Mouse (Mus musculus) layer of hippocampus, postnatal 25 days (tissue): Measurements from ENCODE around the gene Rasgef1b. TPM values are rescaled to one million over a fixed set of nuclear protein-coding genes. Genes with fewer than 3 reads are reported as not detected.

Experiments
- DNase-seq, 2 experiments: peaks; one replicate each; pipeline ENCODE4 v3.0.0; 2022; ENCODE audit warnings: mixed read lengths in 2 of 2, low spot score in 1 of 2; ENCODE audit errors: extremely low spot score in 1 of 2
- total RNA-seq, 2 experiments: library from RNA; stranded (reverse); gene quantifications; 2 replicates each; pipeline ENCODE4 v1.2.3; 2021

Rasgef1b gene
- total RNA-seq, 2 experiments from 2014 or later = 15.9 to 17.6 TPM

DNA sequence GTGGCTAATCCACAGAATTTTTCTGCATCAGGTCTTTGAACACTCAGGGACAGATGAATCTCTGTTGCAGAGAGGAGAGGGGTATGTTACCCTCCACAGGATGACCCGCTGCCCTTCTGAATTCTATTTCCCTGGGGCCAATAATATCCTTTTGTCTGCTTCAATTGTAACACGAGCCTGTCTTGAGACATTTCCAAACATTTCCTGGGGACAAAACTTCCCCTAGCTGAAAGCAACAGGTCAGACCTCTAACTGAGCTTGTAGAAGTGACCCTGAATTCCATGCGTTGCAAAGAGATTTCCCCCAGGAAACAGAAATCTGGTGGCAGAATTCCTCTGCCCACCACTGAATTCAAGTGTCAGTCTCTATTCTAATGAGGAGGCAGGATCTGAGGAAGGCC lies 169.1 kb downstream of the Rasgef1b start:
- no peak for DNase-seq

DNA sequence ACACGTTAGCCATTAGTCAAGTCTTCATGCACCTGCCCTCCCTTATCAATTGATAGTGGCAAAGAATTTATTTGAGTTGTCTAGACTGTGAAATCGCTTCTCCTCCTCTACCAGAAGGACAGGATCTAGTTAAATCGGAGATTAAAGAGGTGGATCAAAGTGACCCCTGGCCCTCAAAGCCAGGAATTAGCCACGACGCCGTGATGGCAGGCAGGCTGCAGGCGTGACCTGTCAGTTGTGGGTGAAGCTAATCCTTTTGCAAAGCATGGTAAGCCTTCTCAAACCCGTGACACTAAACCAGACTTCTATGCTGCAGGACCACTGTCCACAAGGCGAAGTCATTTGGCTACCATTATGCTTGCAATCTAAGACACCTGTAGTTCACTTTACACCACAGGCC lies 170.6 kb downstream of the Rasgef1b start:
- no peak for DNase-seq

DNA sequence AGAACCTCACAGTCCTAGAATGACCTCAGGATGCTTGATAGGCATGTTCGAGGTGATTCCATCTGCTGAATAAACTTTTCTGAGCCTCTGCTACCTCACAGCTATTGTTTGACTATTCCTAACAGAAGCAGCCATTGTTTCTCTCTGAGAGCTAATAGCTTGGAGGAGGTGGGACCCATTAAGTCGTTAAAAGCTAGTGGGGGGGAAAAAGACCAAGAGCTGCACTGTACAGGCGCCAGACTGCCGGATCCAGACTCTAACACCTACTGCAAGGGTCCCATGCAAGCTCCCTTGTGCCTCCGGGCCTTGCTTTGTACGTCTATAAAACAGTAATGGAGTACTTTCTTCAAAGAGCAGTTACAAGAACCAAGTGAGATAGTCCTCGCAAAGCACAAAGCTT lies 176.2 kb downstream of the Rasgef1b start:
- DNase-seq = no peak

DNA sequence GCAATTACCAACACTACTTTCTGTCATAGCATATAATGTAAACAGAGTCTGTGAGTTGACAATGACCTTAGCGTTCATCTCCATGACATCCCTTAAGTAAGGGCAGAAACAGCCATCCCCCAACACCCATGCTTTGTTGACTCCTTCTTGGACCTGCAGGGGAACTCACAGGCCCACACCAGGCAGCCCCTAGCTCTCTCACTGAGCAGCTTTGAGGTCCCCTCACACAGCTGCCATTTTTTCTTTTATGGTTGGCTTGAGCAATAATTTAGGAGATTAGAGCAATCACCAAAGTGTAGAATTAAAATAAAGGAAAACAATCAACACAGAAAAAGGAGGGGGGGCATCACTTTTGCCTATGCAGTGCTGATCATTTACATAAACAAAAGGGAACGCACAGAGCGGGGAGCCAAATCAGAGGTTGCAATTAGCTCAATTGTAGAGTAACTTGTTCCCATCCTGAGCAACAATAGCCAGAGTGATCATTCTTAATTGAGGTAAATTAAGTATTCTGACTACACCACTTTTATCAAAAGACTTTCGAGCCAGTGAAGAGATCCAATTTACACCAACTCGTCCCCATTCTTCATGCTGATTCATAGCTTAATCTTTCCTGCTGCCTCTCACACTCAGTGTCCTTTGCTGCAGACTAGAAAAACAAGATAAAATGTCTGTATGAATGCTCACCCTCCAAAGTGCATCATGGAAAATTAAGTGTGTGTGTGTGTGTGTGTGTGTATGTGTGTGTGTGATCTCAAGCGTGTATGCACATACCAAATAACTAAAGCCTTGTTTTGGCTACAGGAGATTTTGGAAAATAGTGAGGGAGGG lies 184.0 kb downstream of the Rasgef1b start:
- no peak for DNase-seq

DNA sequence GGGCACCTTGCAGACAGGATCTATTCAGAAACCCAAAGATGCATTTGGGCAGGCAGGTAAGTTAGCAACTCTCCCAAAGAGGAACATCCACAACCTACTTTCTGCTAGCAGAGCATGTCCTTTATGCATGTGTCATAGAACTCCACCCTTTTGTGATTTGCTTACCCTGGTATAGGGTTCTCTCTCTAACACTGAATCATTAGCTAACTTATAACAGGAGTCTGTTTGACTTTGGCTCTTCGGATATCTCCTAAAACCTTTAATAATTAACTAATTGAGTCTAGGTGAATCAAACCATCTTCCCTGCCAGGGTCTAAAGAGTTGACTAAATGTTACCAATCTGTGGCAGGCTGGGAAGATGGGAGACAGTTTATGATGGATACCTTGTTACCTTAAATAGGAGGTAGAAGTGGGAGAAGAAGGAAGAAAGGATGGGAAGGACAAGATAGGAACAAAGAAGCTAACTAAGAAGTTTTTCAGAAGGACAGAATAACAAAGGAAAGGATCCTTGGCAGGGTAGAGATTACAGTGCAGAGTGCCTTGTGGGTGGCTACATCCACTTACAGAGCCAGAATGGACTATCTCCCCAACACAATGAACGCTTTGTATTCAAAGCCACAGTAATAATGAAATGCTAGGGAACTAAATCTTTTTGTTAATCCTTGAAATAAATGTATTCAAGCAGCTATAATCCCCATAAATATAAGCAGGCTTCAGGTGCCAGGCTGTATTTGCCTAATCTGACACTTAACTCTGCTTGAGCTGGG lies 186.7 kb downstream of the Rasgef1b start:
- no peak for DNase-seq

DNA sequence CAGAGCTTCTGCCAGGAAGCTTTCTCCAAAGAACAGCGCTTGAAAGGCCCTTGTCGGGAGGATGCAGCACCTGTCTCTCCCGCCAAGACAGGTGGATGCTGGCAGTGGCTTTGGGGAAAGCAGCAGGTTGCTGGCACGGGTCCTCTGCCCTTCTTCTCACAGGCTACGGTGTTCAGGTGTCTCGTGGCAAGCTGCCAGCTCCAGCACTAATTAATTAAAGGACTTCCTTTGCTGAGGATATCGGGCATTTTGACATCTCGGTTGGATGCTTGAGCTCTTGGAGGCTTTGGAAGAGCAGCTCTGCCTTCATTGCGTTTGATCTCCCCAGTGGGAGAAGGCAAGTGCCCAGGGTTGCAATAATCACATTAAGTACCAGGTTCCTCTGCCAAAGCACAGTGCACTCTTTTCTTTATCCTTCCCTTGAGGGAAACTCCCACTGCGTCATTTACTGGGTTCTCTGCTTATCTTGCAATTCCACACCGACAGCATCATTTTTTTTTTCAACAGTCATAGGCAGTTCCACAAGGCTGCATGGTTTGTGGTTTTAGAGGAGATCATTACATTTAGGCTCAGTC lies 187.5 kb downstream of the Rasgef1b start:
- no peak for DNase-seq

DNA sequence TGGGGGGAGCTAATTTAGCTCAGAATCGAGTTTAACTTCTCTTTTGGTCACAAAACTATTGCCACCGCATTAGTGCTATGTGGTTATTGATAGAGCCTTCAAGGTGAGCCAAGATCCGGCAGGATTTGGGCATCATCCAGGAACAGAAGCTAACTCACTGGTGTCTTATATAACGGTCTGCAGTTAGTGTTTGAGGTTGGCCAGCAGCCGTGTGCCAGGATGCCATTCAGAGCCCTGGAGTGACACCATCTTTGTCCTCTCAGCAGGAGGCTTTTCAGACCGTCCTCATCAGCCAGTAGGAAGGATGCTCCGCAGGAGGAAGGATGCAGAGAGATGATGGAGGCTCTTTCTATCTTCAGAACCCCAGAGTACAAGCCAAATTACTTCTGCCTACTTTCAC lies 195.4 kb downstream of the Rasgef1b start:
- no peak for DNase-seq

DNA sequence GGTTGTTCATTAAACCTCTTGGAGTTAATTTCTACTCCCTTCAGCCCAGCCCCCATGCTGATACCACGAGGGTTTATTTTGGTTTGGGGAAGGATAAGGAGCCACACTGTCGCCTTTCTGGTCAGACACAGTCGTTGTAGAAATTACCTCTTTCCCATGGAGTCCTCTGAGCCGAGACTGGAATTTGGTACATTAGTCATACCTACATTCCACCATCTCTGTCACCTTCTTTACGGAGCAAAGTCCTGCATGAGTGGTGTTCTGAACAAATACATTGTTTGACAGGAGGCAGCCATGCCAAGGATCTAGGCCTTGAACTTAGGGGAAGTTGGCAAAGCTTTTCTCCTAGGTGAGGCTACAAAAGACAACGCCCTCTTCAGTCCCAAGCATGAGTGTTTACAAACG lies 202.1 kb downstream of the Rasgef1b start:
- DNase-seq = no peak

DNA sequence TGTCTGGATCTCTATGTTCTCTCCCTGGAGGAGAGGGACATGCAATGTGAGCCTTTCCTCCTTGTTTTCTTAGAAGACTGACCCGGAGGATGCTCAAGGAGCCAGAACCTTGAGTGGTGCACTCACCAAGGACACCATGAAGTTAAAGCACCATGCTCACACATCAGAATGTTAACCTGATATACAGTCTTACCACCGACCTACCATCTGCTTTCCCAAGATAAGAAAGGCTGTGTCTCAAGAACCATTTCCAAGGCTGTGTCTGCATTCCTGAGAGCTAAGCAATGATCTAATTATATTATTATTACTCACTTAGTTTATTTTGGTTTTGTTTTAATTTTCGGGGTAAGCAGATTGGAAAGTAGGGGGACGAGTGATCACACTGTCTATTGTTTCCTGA lies 203.2 kb downstream of the Rasgef1b start:
- no peak for DNase-seq

DNA sequence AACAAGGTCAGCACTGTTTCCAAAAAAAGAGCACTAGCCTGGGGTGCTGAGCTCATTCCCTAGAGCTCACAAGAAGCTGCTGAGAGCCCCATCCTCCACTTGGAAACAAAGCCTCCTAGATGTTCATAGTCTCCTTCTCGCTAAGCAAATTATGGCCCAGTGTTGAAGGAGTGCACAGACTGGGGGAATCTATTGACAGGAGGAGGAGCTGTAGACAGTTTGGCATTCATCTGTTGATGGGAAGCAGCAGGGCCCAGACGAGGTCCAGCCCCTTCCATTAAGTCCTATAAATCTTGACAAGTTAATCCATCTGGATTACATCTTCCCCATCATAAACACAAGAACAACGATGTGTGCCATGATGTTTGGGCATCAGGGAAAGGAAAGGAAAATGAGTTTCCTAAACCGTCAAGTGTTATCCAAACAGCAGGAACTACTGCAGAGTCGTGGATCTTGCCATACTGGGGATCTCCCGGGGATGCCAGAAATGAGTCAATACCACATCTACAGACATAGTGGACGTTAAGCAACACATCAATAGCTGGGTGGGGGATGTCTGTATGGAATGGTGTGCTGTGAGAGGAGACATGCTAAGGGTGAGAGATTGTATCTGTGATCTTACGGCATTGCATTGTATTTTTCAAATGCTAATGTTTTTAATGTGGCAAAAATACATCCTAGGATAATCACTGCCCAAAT lies 206.1 kb downstream of the Rasgef1b start:
- DNase-seq = no peak

DNA sequence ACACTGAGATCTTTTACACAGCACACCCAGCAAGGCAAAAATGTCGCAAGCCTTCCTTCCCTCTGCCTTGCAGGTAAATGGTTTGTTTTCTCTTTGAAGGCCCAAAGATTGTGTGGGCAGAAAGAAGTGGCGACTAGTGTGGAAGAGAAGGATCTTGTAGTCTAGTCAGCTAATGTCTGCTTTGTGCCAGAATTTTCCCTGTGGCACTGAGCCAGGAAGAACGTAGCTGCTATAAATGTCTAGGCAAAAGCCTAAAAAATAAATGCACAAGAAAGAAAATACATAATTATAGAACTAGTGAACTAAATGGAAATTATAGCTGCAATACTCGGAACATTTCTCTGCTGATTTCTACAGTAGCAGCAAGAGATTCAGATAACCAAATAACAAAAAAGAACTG lies 207.5 kb downstream of the Rasgef1b start:
- peak in 1 of 2 experiments; percentile 45 for DNase-seq

DNA sequence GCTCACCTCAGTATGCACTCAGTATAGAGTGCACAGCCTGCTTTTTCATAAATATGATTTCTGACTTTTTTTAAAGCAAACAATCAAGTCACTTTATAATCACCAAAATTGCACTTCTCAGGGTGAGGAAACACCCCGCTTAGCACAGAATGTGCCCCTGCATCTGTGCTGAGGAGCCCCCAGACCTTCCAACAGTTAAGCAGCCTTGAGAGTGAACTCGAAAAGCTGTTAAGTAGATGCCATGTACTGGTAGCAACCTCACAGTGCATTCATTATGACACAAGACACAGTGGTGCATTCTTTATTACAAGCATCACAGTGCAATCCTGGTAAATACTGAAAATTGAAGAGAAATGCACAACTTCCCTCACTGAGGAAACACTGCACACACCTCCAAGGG lies 209.3 kb downstream of the Rasgef1b start:
- DNase-seq = no peak

DNA sequence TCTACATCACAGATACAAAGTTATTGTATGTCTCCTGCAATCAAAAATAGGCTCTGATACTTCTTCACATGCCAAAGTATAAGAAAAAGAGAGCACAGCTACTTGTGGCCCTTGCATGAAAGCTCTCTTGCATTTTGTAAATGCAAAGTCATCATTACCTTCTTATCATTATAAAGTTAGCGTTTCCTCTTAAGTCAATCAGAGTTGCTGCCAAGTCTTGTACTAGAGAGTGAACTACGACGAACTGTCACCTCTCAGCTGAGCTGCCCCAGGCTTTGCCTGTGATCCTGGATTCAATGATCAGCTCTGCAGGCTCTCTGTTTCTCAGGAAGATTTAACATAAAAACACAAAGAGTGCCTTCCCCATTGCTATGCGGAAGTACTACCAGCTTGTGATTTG lies 209.8 kb downstream of the Rasgef1b start:
- DNase-seq = no peak

DNA sequence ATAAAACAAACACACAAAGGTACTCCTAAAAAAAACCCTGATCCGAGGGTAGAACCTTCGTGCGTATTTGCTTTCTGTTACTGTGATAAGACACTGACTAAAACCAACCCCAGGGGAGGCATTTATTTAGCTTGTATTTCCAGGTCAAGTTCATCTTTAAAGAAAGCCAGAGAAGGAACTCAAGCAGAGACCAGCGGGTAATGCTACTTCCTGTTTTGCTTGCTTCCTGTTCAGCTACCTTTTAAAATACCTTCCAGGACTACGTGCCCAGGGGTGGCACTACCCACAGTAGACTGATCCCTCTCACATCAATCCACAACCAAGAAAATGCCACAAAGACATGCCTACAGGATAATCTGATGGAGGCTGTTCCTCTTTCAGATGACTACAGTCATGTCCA lies 212.7 kb downstream of the Rasgef1b start:
- no peak for DNase-seq

DNA sequence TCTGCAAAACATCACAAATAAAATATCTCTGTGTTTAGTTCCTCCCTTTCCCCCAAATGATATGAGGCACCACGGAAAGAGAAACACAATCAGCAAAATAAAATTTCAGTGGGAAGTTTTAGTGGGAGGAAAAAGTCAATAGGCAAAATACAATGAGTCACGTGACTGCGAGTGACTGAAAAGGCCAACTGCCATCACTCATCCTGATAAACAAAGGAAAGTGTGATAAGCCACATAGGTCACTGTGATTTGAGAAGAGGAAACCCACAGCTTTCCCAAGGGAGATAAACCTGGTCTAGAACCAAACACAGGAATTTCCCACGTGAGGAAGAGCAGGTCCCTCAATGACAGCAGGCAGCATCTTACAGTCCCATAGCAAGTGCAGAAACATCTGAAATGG lies 213.1 kb downstream of the Rasgef1b start:
- DNase-seq = no peak

DNA sequence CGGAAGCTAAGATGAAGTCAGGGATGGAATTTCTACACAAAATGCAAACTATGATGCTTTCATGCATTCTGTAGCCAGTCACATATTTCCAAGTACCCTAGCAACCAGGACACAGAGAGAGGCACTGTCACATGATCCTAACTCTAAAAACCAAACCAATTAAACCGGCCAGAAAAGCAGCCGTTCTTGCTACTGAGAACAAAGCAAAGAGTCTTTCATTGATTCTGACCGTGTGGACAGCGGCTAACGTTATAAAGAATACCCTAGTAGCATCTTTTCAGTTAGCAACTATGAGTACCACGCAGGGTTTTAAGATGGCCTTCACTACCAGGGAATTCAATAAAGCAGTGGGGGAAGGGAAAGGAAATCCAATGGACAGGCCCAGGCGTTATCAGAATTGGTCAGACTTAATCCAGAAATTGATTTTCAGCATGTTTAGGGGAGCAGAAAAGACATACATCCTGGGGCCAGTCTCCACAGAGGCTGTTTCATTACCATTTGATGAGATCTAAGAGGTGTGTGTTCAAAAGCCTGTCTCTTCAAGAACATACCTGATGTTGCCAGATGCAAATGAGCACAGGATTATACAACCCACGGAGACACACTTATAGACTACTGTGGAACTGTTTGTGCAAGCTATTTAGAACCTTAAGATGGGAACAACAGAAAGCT lies 215.5 kb downstream of the Rasgef1b start:
- DNase-seq = no peak

DNA sequence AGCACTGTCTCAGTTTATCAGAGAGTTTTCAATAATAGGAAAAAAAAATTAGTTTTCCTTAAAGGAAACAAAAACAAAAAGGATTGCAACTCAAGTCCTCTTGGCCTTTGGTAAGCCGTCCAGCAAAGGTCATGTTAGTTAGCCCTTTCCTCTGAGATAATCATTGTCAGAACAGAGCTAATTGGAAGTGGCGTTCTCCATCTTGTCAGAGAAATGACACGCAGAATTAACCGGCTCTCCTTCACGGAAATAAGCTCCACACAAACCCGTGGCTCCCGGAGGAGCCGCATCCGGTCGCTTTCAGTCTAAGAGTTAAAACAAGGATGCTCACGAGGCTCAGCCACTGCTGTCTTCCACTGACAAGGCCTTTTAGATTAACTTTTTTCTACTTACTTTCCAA lies 217.8 kb downstream of the Rasgef1b start:
- DNase-seq = no peak

DNA sequence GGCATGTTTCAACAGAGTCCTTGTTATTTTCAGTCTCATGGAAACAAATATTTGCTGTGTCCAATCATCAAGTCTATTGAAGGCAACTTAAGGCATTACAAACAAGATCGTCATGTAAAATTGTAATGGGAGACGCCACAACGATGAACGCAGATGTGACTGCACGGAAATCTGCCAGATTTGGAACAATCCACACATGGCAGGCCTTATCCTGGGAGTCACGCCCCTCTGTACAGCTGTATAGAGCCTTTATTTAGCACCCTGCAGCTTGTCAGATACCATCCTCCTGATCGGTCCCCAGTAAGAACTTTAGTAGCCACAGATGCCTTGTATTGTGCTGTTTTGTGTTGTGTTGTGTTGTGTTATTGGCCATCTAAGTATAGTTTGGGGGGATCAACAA lies 222.8 kb downstream of the Rasgef1b start:
- no peak for DNase-seq

DNA sequence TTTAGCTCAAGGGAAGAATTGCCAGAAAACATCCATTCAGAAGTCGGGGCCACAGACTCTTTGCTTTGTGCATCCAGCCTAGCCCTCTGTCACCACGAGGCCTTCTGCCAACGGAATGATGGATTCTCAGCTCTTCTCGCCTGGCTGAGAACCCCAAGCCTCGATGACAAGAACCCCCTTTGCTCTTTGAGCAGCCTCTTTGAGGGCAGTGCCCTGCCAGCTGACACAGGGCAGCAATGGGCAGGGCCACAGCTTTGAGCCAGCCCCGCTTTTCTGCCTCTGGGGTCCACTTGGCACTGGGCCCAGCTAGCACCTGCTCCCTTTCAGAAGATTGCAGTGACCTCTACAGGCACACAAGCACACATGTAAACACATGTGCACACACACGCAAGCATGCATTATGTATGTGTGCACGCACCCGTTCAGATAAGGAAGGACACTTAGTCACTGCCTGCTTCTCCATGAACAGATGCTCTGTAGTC lies 224.5 kb downstream of the Rasgef1b start:
- DNase-seq = peak in 1 of 2 experiments; percentile 33

DNA sequence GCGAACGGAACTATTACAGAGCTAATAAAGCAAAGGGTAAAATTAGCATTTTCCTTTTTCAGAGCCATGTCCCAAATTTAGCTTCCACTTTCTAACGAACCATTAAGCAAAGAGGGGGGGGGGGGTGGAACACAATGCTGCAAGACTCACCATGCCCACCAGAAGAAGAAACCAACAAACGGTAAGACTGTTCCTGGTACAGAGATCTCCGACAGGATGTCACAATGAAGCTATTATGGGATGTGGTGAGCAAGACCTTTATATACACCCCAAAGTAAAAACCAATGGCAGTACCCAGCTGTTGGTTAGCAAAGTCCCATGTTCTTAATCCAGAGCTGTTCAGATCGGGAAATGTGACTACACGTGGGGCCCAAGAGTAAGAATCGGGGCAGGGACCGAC lies 226.2 kb downstream of the Rasgef1b start:
- DNase-seq = no peak
